Mouse (Mus musculus): ENCODE measurements around the gene Socs1. TPM values are rescaled to one million over a fixed set of nuclear protein-coding genes. Genes with fewer than 3 reads are reported as not detected.
"Not testable (repeated sequence)": the region's sequence is repeated elsewhere in the genome, so short reads cannot be mapped to it uniquely, and the experiment has no call there.

The Socs1 gene
- total RNA-seq (2021), result 1 to 10 TPM; 1.3 to 1.5 TPM

GRCm38 (mm10) chr16:10785371-10786231 is at the start of gene Socs1:
Gene Socs1 (minus strand): TSS chr16:10785536.
- DNase-seq (ENCODE audit: extremely low spot score in 1 of 2, low spot score in 2 of 2), result peak; percentile 61 to 94
- intact Hi-C loops (cut with DNase I), result loop anchor here (2.0 to 5.0 kb wide), 3 partner anchors 123 to 215 kb away; no protein-coding TSS in a partner anchor

- DNase-seq (ENCODE audit: extremely low spot score in 1 of 2, low spot score in 2 of 2), result no peak
- intact Hi-C loops (cut with DNase I), result no loop called here
Observed at GRCm38 (mm10) chr16:10834542-10834910, 49.2 kb upstream of the Socs1 start.

GRCm38 (mm10) chr16:10828461-10828805 is 43.1 kb upstream of the Socs1 start:
- intact Hi-C loops (cut with DNase I), result loop anchor here (5.0 kb wide), 1 partner anchor 36 kb away; the partner anchor contains the start of gene Prm3
- no peak for DNase-seq (ENCODE audit: extremely low spot score in 1 of 2, low spot score in 2 of 2)

- intact Hi-C loops (cut with DNase I), result loop anchor here (5.0 kb wide), 1 partner anchor 36 kb away; the partner anchor contains the start of gene Prm3
- DNase-seq (ENCODE audit: extremely low spot score in 1 of 2, low spot score in 2 of 2), result no peak
Observed at GRCm38 (mm10) chr16:10827766-10828460, 42.6 kb upstream of the Socs1 start.

GRCm38 (mm10) chr16:10827269-10827668 is 41.9 kb upstream of the Socs1 start:
- DNase-seq (ENCODE audit: extremely low spot score in 1 of 2, low spot score in 2 of 2), result no peak
- intact Hi-C loops (cut with DNase I), result loop anchor here (5.0 kb wide), 1 partner anchor 35 kb away; the partner anchor contains the start of gene Prm3

GRCm38 (mm10) chr16:10825840-10826239 is 40.5 kb upstream of the Socs1 start:
- no peak for DNase-seq (ENCODE audit: extremely low spot score in 1 of 2, low spot score in 2 of 2)
- intact Hi-C loops (cut with DNase I), result loop anchor here (5.0 kb wide), 1 partner anchor 34 kb away; the partner anchor contains the start of gene Prm3

- DNase-seq (ENCODE audit: extremely low spot score in 1 of 2, low spot score in 2 of 2), result no peak
- intact Hi-C loops (cut with DNase I), result no loop called here
Observed at GRCm38 (mm10) chr16:10824536-10824935, 39.2 kb upstream of the Socs1 start.

GRCm38 (mm10) chr16:10821387-10821786 is 36.1 kb upstream of the Socs1 start:
- DNase-seq (ENCODE audit: extremely low spot score in 1 of 2, low spot score in 2 of 2), result no peak
- intact Hi-C loops (cut with DNase I), result no loop called here

- DNase-seq (ENCODE audit: extremely low spot score in 1 of 2, low spot score in 2 of 2), result no peak
- intact Hi-C loops (cut with DNase I), result no loop called here
Observed at GRCm38 (mm10) chr16:10819966-10820365, 34.6 kb upstream of the Socs1 start.

GRCm38 (mm10) chr16:10818579-10819135 is 33.3 kb upstream of the Socs1 start:
- intact Hi-C loops (cut with DNase I), result no loop called here

GRCm38 (mm10) chr16:10814864-10815263 is 29.5 kb upstream of the Socs1 start:
- DNase-seq (ENCODE audit: extremely low spot score in 1 of 2, low spot score in 2 of 2), result no peak

More at GRCm38 (mm10) chr16:10818579-10819135, 33.3 kb upstream of the Socs1 start:
- DNase-seq (ENCODE audit: extremely low spot score in 1 of 2, low spot score in 2 of 2), result no peak

GRCm38 (mm10) chr16:10813726-10814125 is 28.4 kb upstream of the Socs1 start:
- intact Hi-C loops (cut with DNase I), result no loop called here
- no peak for DNase-seq (ENCODE audit: extremely low spot score in 1 of 2, low spot score in 2 of 2)

More at GRCm38 (mm10) chr16:10814864-10815263, 29.5 kb upstream of the Socs1 start:
- intact Hi-C loops (cut with DNase I), result no loop called here

- intact Hi-C loops (cut with DNase I), result no loop called here
Observed at GRCm38 (mm10) chr16:10812865-10813371, 27.6 kb upstream of the Socs1 start, which contains the start of gene Gm11172. Gene Gm11172 (plus strand): TSS chr16:10812915.

GRCm38 (mm10) chr16:10810376-10810775 is 25.0 kb upstream of the Socs1 start:
- intact Hi-C loops (cut with DNase I), result no loop called here
- DNase-seq (ENCODE audit: extremely low spot score in 1 of 2, low spot score in 2 of 2), result no peak

More at GRCm38 (mm10) chr16:10812865-10813371, 27.6 kb upstream of the Socs1 start, which contains the start of gene Gm11172:
- DNase-seq (ENCODE audit: extremely low spot score in 1 of 2, low spot score in 2 of 2), result no peak

GRCm38 (mm10) chr16:10805789-10806527 is 20.6 kb upstream of the Socs1 start, which contains the start of gene Prm1:
Gene Prm1 (minus strand): TSS chr16:10805839.
- intact Hi-C loops (cut with DNase I), result no loop called here
- no peak for DNase-seq (ENCODE audit: extremely low spot score in 1 of 2, low spot score in 2 of 2)

GRCm38 (mm10) chr16:10802420-10802819 is 17.1 kb upstream of the Socs1 start:
- intact Hi-C loops (cut with DNase I); DNase-seq (ENCODE audit: extremely low spot score in 1 of 2, low spot score in 2 of 2): not testable (repeated sequence)

GRCm38 (mm10) chr16:10796034-10796433 is 10.7 kb upstream of the Socs1 start, which contains the start of gene Prm2:
Gene Prm2 (minus strand): TSS chr16:10796134.
- DNase-seq (ENCODE audit: extremely low spot score in 1 of 2, low spot score in 2 of 2), result no peak
- intact Hi-C loops (cut with DNase I), result no loop called here

GRCm38 (mm10) chr16:10790702-10791101 is 5.4 kb upstream of the Socs1 start, which contains the start of gene Prm3:
Gene Prm3 (minus strand): TSS chr16:10790914.
- DNase-seq (ENCODE audit: extremely low spot score in 1 of 2, low spot score in 2 of 2), result no peak
- intact Hi-C loops (cut with DNase I), result loop anchor here (5.0 kb wide), 1 partner anchor 37 kb away; no protein-coding TSS in a partner anchor

All from left cerebral cortex, postnatal 10 days (tissue).